Mouse (Mus musculus) left cerebral cortex, adult 2 months (tissue): ENCODE measurements at regions not wholly inside any gene's neighbourhood (a gene's known extent, or its start where the extent isn't known, plus 50 kb on each side); places are given as distances from the start of the nearest gene placed in this dataset.
A peak's percentile ranks its signal among the peaks of the same experiment; 100 is the strongest.

Experiments used
- DNase-seq, 2 experiments: peaks; one replicate each; pipeline ENCODE4 v3.0.0; 2021 to 2022; ENCODE audit warnings: low spot score in 2 of 2, mixed read lengths in 1 of 2; ENCODE audit errors: extremely low spot score in 1 of 2
- H3K27ac ChIP-seq: fragments of 200-600 bp; 2 replicates; pipeline ENCODE4 v1.8.1; 2022
- H3K4me3 ChIP-seq: fragments of 200-600 bp; 2 replicates; pipeline ENCODE4 v1.8.1; 2022
- CTCF ChIP-seq: fragments of 200-600 bp; IDR thresholded peaks from 2 replicates; pipeline ENCODE4 v1.8.1; 2022; ENCODE audit warnings: antibody characterized with exemption, mild to moderate bottlenecking, moderate library complexity
- intact Hi-C: fragments of 180-260 bp; cut with DNase I; formaldehyde crosslinking; loops from one replicate; pipeline ENCODE4 v1.15.1; 2025

GRCm38 (mm10) chr3:52857076-52857475 lies 160.0 kb downstream of the Cog6 start:
- no peak for TF ChIP-seq CTCF
- no peak for DNase-seq
- intact Hi-C loops: no loop called here
- Histone ChIP-seq H3K27ac (no peak overlapping the region), H3K4me3 (no peak overlapping the region)

DNA sequence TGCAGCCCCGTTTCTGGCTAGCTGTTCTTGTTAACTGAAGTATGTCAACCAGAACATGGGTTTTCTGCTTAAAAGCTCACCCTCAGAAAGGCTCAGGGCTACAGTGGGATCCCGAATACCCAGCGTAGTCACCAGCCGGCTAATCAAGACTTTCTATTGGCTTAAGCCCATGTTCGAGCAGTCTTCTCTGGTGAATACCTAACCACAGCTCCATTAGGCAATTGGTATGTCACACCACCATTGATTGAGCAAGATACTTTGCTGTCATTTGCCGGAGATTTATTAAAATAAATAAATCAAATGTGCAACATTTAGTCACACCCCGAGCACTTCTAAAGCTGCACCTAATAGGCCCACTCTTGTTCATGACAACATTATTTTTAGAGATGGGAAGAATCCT lies 162.5 kb downstream of the Cog6 start:
- no peak overlapping the region for H3K27ac ChIP-seq
- no peak for TF ChIP-seq CTCF
- no peak for DNase-seq
- H3K4me3 ChIP-seq: no peak overlapping the region
- intact Hi-C loops: no loop called here

- intact Hi-C loops: no loop called here
- no peak for DNase-seq
- Histone ChIP-seq H3K27ac (no peak overlapping the region), H3K4me3 (no peak overlapping the region)
- TF ChIP-seq CTCF: no peak
These were observed 163.9 kb downstream of the Cog6 start for GRCm38 (mm10) chr3:52853126-52853525.

DNA sequence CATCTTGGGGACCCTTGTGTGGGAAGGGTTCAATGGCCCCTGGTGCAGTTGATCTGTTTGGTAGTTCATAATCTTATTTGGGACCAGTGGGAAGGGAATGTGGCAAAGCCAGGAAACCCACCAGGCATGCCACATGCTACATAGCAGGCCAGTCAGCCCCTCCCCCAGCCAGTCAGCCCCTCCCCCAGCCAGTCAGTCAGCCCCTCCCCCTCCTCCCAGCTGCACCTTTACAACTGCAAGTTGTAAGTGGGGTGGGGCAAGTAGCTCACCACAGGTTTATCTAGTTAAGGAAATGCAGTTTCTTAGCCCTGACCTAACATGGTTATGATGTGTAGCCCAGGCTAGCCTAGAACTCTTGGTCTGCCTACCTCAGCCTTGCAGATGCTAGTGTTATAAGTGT lies 171.9 kb downstream of the Cog6 start:
- TF ChIP-seq CTCF: no peak
- H3K4me3 ChIP-seq: no peak overlapping the region
- intact Hi-C loops: no loop called here
- H3K27ac ChIP-seq: no peak overlapping the region
- DNase-seq: no peak

DNA sequence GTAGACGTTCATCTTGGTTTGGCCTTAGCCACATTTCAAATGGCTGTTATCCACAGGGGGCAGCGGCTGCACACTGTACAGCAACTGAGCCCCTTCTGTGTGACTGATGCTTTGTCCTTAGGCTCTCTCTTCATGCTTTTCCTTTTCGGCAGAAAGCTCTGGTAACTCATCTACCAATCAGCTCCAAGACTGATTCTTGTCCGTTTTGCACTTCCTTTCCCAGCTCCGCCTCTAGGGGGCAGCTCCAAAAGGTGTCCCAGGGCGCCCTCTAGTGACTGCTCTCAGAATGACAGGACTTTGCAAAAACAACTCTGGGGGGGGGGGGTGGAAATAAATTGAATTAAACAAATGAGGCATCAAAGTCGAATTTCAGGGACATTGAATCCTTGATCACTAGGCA lies 173.0 kb downstream of the Cog6 start:
- intact Hi-C loops: loop anchor here (1.0 kb wide), 1 partner anchor 582 kb away; no protein-coding TSS in a partner anchor
- H3K4me3 ChIP-seq: no peak overlapping the region
- no peak overlapping the region for H3K27ac ChIP-seq
- peak; percentile 89 for TF ChIP-seq CTCF
- DNase-seq: peak; percentile 72 to 80

DNA sequence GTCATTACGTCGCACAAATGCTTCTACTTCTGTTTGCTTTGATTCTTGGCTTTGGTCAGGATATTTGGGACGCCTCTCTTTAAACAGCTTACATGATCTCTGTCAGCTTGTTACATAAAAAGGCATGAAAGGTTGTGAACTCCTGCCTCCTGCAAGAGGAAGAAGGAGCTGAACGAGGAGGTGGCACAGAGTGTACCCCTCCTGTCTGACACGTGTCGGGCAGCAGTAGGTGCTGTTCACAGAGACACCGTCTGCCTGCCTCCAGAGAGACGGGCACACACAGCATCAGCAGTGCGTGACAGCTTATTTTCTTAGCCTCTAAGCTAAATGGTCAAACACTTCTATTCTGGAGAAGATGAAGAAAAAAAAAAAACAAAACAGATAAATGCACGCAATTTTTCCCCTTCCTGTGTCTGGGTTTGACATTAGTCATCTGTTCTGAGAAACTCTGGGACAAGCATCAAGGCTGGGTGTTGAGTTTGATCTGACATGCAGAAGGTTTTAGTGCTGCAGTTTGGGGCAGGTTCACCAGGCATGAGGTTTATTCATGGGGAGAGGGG lies 174.1 kb downstream of the Cog6 start:
- intact Hi-C loops: no loop called here
- Histone ChIP-seq H3K4me3 (no peak overlapping the region), H3K27ac (no peak overlapping the region)
- TF ChIP-seq CTCF: no peak
- no peak for DNase-seq

GRCm38 (mm10) chr3:52840160-52840953 lies 176.7 kb downstream of the Cog6 start:
- DNase-seq: no peak
- intact Hi-C loops: no loop called here
- H3K4me3 ChIP-seq: no peak overlapping the region
- no peak overlapping the region for H3K27ac ChIP-seq
- TF ChIP-seq CTCF: no peak

DNA sequence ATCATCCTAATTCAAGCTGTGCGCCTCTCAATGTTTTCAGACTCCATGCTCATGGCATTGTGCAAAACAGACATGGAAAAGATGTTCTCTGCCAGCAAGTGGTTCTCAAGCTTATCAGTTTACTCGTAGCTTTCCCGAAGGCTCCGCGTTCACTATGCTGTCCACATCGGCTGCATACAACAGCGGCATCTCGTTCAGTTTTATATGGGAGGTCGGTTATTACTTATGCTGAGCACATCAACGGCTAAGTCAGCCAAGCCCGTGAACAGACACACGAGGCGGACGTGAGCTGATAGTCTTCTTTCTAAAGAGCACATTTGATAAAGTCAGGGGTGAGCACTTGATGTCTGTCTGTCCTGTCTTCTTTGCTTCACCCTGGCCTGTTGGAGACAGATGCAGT lies 179.0 kb downstream of the Cog6 start:
- no peak overlapping the region for H3K27ac ChIP-seq

DNA sequence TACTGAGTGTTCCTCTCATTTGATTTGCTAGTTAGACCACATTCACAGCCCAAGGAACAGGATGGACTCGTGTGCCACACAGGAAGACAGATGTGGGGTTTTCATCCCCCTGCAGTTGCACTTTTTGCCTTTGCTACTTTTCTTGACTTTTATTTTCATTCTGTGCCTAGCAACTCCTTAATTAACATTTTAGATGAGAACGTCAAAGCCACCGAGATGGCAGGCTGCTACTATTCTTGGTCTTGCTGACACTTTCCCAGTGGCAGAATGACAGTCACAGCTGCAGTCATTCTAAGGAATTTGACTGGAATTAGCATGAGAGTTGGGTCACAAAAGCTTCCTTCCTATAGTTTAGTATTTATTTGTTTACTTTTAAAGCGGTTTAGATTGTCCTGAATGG lies 179.5 kb downstream of the Cog6 start:
- intact Hi-C loops: no loop called here
- Histone ChIP-seq H3K27ac (no peak overlapping the region), H3K4me3 (no peak overlapping the region)
- DNase-seq: no peak
- TF ChIP-seq CTCF: no peak

More for the DNA sequence above, 179.0 kb downstream of the Cog6 start:
- DNase-seq: no peak
- intact Hi-C loops: no loop called here
- TF ChIP-seq CTCF: no peak
- no peak overlapping the region for H3K4me3 ChIP-seq

DNA sequence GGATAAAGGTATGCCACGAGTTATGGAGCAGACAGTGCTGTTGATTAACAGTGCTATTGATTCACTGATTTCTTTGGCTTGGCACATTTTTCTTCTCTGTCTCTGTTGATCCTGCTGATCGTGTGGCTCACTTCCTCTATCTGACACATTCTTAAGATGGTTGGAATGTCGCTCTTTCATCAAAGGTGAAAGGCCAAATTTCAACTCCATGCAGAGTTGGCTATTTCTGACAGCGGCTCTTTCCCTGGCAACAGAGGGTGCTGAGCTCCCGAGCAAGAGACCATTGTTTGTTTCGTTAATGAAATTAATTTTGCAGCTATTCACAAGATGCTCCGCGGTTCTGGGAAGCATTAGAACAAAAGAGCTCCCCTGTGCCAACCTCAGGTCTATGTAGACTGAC lies 180.3 kb downstream of the Cog6 start:
- intact Hi-C loops: no loop called here
- no peak for DNase-seq
- TF ChIP-seq CTCF: no peak
- Histone ChIP-seq H3K27ac (no peak overlapping the region), H3K4me3 (no peak overlapping the region)

DNA sequence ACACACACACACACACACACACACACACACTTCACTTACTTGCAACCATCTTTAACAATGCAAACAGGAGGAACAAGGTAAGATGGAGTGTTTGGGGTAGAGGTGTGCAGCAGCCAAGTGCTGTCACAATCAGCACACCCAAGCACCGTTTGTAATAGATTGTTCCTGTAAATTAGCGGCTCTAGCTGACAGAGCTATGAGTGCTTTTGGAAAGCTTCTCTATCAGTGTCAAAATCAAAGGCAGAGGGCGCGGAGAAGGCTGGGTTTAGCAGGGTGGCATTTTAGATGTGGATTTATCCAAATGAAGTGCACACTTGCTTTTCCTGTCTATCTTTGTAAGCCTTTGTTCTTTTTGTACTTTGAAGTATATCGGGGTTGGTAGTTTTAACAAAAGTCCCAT lies 184.6 kb downstream of the Cog6 start:
- Histone ChIP-seq H3K4me3 (no peak overlapping the region), H3K27ac (no peak overlapping the region)
- intact Hi-C loops: no loop called here
- DNase-seq: no peak
- no peak for TF ChIP-seq CTCF

DNA sequence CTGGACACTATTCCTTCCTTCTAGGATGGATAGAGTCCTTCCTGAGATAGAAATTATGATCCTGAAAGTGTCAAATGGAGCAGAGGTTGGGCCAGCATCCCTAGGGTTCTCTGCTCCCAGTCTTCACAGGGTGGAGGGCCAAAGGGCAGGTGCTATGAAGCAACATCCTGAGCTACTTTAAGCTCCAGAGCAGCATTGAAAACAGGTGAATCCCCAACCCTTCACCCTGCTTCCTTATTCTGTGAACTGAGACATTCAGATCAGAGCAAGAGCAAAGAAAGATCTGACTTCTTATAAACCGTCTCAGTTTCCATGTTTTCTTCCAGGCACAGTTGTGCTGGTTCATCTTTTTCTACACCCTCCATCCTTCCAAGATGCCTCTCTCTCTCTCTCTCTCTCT lies 185.1 kb downstream of the Cog6 start:
- intact Hi-C loops: no loop called here
- no peak for TF ChIP-seq CTCF
- Histone ChIP-seq H3K27ac (no peak overlapping the region), H3K4me3 (no peak overlapping the region)
- no peak for DNase-seq

GRCm38 (mm10) chr3:52830101-52830500 lies 186.9 kb downstream of the Cog6 start:
- no peak for DNase-seq
- no peak overlapping the region for H3K27ac ChIP-seq
- TF ChIP-seq CTCF: no peak
- intact Hi-C loops: no loop called here
- H3K4me3 ChIP-seq: no peak overlapping the region
